Mouse (Mus musculus): Measurements from ENCODE around the gene Ankrd26.
A peak's percentile ranks its signal among the peaks of the same experiment; 100 is the strongest.
"Not testable (repeated sequence)": the region's sequence is repeated elsewhere in the genome, so short reads cannot be mapped to it uniquely, and the experiment has no call there.

Gene Ankrd26

GRCm38 (mm10) chr6:118561745-118562609, at the start of gene Ankrd26:
Gene Ankrd26, minus strand, starts transcription at chr6:118562226.
- peak; percentile 87 for DNase-seq (ENCODE audit: low read depth, low spot score)

- DNase-seq (ENCODE audit: low read depth, low spot score): no peak
Observed at GRCm38 (mm10) chr6:118608906-118609305, 46.9 kb upstream of the Ankrd26 start.

- DNase-seq (ENCODE audit: low read depth, low spot score): no peak
Observed at GRCm38 (mm10) chr6:118605974-118606373, 43.9 kb upstream of the Ankrd26 start.

GRCm38 (mm10) chr6:118603825-118604224, 41.8 kb upstream of the Ankrd26 start:
- DNase-seq (ENCODE audit: low read depth, low spot score): no peak

DNA sequence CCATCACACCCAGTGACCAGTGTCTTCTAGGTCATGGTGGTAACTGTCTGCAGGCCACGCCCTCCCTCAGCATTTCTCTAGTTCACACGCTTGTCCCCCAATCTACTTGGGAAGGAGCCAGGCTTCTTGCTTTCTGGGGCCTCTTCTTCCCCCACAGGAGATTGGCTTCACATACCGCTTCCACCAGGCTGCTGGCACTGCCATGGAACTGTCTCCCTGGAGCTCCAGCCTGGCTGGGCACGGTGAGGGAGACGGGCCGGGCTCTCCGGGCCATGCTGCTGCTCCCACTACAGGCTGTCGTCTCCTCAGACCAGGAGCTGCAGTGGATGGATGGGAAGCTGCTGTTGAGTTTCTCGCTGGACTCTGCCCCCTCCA, 33.6 kb upstream of the Ankrd26 start:
- DNase-seq (ENCODE audit: low read depth, low spot score): no peak

DNA sequence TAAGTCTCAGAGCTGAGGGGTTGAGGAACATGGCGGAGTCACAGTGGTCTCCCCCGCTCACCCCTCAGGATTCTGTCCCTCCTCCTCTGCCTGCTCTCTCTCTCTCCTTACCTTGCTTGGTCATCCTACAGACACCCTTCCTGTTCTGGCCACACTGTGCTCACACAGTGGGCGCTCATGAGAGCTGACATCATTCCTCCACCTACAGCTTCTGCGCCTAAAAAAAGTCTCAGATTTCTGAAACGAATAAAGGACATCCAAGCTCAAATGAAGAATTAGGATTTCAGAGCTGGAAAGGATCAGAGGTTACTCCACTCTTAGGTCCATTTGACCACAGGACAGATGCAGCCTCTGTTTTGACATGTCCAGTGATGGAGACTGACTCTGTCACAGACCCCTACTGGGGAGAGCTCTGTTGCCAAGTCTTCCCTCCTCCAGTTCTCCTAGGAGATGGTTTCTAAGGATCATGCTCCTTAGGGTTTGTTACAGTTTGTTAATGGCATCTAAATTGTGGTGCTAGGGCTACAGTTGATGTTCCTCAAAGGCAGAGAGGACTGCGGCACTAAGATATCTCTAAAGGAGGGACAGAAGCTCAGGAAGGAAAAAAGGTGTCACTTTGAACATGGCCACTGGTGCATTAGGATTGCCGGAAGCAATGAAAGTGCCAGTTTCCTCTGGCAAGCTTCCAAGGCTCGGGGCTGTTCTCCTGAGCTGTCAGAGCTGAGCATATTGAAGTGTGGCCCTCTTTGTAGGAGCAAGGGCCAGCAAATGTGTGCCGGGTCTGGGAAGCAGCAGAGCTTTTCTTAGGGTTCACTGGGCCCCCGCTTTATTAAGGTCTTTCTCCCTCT, 33.0 kb upstream of the Ankrd26 start:
- DNase-seq (ENCODE audit: low read depth, low spot score): no peak

DNA sequence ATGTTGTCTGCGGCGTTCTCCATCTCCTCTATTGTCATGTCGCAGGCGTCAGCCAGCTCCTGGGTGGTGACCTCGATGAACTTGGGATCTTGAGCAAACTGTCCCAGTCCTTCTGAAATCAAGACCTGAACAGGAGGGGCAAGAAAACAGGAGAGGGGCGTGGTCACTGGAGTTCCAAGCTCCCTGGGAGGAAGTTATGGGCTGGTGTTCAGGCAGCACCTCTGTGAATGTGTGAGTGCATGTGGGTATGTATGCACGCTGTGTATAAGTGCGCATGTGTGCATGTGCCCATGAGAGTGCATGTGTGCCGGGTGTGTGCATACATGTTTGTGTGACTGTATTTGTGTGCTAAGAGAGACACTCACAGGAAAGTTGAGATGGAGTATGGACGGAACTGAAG, 32.0 kb upstream of the Ankrd26 start:
- DNase-seq (ENCODE audit: low read depth, low spot score): no peak

GRCm38 (mm10) chr6:118593377-118594061, 31.5 kb upstream of the Ankrd26 start:
- DNase-seq (ENCODE audit: low read depth, low spot score): no peak

DNA sequence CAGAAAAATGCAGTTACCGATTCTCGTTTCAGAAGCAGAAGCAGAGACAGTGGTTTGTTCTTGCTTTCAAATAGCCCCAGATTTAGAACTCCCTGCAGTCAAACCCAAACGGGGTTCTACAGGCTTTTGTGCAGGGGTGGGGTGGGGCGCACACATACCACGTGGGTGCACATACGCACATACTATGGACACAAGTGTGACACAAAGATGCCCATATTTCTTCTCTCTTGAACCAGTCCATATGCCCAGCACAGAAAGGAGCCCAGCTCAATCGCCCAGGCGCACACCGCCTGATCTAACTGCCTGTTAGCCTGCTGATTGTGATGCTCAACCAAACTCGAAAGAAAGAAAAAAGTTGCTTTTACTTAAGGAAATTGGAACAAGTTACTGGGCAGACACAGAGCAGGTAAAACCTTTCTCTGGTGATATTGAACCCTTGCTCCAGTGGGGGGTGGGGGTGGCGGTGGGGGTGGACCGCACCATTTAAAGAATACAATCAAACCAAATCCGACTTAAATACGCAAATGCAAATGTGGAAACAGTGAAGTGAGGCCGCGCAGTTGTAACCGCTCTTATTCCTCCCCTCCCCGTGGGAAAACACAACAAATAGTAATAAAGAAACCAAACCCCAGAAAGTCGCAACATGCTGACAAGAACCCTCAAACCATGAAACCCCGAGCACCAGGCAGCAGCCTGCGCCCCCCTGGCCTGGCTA, 30.8 kb upstream of the Ankrd26 start:
- no peak for DNase-seq (ENCODE audit: low read depth, low spot score)

DNA sequence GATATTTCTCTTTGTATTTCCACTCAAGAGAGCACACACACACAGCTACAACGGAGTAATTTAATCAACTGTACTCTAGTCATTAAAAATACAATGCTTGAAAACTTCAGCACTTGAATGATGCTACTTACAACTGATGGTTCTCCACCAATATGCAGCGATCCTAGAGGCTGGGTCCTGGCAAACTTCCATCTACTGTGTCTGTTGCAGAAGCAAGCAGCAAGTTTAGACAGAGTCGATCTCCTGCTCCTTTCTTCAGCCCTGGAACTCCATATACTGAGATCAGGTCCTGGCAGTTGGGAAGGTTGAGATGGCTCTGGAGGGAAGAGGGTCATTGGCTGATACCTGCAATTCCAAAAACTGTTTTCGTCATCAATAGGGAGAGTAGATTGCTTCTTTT, 16.7 kb upstream of the Ankrd26 start:
- DNase-seq (ENCODE audit: low read depth, low spot score): not testable (repeated sequence)

DNA sequence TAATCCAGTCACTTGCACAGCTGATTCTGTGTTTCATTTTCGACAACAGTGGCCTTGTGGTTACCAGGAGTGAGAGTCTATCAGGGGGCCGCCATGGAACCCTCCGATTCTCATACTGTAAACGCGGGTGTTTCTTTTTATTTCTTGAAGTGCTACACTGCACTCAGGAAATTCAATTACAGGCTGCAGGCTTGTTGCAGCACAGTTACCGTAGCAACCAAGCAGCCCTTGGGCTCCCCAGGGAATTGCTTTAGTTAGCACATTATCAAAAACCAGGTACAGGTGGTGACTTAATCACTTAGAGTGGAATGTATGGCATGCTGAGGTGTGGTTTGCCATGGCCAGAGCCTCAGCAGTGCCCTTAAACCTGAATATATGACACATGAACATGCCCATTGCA, 12.3 kb upstream of the Ankrd26 start:
- DNase-seq (ENCODE audit: low read depth, low spot score): no peak

GRCm38 (mm10) chr6:118567816-118568215, 5.8 kb upstream of the Ankrd26 start:
- DNase-seq (ENCODE audit: low read depth, low spot score): no peak

DNA sequence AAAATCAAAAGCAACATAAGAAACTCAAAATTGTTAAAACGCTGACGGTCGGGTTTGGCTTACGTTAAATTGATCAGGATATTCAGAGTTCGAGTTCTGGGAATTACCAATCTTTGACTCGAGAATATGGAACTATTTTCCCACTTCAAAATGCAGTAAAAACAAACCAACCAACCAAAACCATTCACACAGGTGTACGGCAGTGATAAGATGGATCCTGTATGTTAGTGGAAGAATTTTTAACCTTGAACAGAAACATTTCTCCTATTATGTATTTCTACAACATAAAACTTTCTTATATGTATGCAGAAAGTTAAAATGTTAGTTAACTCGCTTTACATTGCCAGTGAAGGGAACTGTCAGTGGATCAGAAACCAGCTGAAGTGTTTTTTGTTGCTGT, 801 bp downstream of the Ankrd26 start:
- DNase-seq (ENCODE audit: low read depth, low spot score): no peak

GRCm38 (mm10) chr6:118538627-118539026, 23.4 kb downstream of the Ankrd26 start:
- DNase-seq (ENCODE audit: low read depth, low spot score): no peak

GRCm38 (mm10) chr6:118537201-118537600, 24.8 kb downstream of the Ankrd26 start:
- DNase-seq (ENCODE audit: low read depth, low spot score): not testable (repeated sequence)

DNA sequence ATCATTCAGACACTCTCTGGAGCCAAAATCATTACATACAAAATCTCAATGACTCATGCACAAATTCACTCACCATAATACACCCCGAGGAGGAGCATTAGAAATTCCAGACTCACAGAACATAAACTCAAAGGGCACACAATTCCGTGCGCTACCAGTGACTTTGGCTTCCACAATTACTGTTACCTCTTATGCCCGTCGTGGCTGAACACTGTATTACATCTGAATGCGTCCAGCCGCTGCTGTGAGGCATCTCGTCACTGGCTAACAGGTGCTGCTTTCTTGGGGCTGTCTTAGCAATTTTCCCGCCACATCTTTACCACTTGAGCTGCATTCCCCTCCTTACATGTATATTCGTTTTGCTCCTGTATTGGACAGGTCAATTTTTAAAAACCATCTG, 26.7 kb downstream of the Ankrd26 start:
- DNase-seq (ENCODE audit: low read depth, low spot score): no peak

- no peak for DNase-seq (ENCODE audit: low read depth, low spot score)
Observed at GRCm38 (mm10) chr6:118533381-118533780, 28.6 kb downstream of the Ankrd26 start.

GRCm38 (mm10) chr6:118520668-118521067, 41.4 kb downstream of the Ankrd26 start:
- DNase-seq (ENCODE audit: low read depth, low spot score): no peak

DNA sequence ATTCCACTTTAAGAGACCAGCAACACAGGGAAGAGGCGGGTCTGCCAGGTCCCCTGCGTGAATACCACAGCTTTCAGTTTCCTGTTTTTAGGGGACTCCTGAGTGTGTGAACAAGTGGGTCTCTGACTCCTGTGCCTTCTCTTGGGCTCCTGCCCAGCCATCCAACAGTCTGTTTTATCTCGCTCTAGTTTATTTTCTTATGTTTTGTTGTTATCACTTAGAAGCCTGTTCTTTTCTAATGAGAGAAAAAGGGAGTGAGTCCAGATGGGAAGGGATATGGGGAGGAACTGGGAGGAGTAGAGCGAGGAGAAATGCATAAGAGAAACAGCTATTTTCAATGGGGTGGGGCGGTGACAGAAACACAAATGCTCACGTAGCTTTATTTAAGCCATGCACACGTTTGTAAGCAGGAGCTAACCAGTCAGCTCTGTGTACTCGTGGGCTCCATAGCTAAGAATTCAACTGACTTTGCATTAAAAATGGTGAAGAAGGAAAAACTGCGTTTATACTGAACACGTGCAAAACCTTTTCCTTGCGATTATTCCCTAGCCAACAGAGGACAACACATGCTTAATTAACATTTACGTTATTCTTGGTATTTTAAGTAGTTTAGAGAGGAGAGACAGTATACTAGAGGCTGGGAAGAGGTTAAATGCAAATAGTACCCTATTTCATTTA, 48.6 kb downstream of the Ankrd26 start:
- DNase-seq (ENCODE audit: low read depth, low spot score): no peak

DNA sequence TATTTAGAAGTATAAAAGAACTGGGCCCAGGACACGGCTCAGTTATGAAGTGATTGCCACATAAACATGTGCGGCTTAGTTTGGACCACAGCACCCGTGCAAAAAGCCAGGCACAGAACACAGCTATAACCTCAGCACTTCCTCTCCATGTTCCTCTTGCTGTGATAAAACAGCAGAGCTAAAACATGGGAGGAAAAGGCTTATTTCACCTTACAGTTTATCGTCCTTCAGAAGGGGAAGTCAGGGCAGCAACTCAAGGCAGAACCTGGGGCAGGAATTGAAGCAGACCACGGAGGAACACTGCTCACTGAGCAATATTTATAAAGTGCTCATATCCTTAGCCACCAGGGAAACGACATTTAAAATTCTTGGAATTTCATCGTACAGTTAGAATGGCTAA, 63.0 kb downstream of the Ankrd26 start:
- DNase-seq (ENCODE audit: low read depth, low spot score): no peak

DNA sequence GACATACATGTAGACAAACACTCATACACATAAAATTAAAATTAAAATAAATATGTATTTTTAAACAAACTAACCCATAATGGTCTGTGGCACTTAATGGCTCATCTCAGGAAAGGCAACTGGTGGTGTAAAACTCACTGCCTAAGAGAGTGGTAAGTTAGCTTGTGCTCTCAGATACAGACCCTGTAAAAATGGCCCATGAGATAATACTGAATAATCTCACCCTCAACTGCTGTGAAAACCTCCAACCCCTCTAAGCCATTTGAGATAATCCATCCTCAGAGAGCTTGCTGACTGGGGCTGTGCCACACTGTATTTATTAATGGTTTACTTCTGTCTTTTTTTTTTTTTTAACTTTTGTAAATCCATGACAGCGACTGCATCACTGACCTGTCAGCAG, 79.9 kb downstream of the Ankrd26 start:
- no peak for DNase-seq (ENCODE audit: low read depth, low spot score)
